Mouse (Mus musculus): ENCODE measurements around the gene Lsm7. TPM values are rescaled to one million over a fixed set of nuclear protein-coding genes. Genes with fewer than 3 reads are reported as not detected.

Gene Lsm7
- polyA plus RNA-seq, 1 experiment from 2014 or later = 138 TPM

GRCm38 (mm10) chr10:80855749-80856073 lies 702 bp upstream of the Lsm7 start:
- H3K9ac ChIP-seq (replicated peaks; ENCODE audit: low read depth) = peak overlapping the region; percentile 50
- WGBS = 20% methylated on average over 11 of the region's 11 CpGs
- peaks cover 5% of the 10 kb centered on the region; the same call in 1 of the 2 replicates for H3K4me1 ChIP-seq (ENCODE audit: insufficient read depth, low read depth, low read length)
- DNase-seq (ENCODE audit: low spot score) = peak; percentile 25
- no peaks in the 10 kb centered on the region for H3K9me3 ChIP-seq (ENCODE audit: low read length)
- H3K27me3 ChIP-seq (replicated peaks; ENCODE audit: insufficient read depth, low read length) = no peaks in the 10 kb centered on the region
- H3K4me2 ChIP-seq (replicated peaks; ENCODE audit: low read depth, low read length) = peak overlapping the region; percentile 100
- peak overlapping the region; percentile 81 for H3K4me3 ChIP-seq (ENCODE audit: low read depth, low read length)
- ATAC-seq = 0 out of 2 replicates have a peak, but pooled peaks have one; percentile 2
- H3K27ac ChIP-seq (ENCODE audit: low read length) = no peak overlapping the region
- TF ChIP-seq CTCF (IDR thresholded peaks at IDR 0.05) (no peak), EP300 (IDR thresholded peaks at IDR 0.05) (no peak)
- H3K36me3 ChIP-seq (ENCODE audit: insufficient read depth, low read length) = no peaks in the 10 kb centered on the region

- H3K4me3 ChIP-seq (ENCODE audit: low read depth, low read length) = no peak overlapping the region
- WGBS = 13% methylated on average over 10 of the region's 10 CpGs
- H3K27ac ChIP-seq (ENCODE audit: low read length) = no peak overlapping the region
- TF ChIP-seq EP300 (IDR thresholded peaks at IDR 0.05) = no peak
- TF ChIP-seq CTCF (IDR thresholded peaks at IDR 0.05) = no peak
- peaks cover 9% of the 10 kb centered on the region for H3K27me3 ChIP-seq (replicated peaks; ENCODE audit: insufficient read depth, low read length)
- H3K36me3 ChIP-seq (ENCODE audit: insufficient read depth, low read length) = no peaks in the 10 kb centered on the region
- H3K9me3 ChIP-seq (ENCODE audit: low read length) = no peaks in the 10 kb centered on the region
- H3K9ac ChIP-seq (replicated peaks; ENCODE audit: low read depth) = no peak overlapping the region
- no peak overlapping the region for H3K4me2 ChIP-seq (replicated peaks; ENCODE audit: low read depth, low read length)
- H3K4me1 ChIP-seq (ENCODE audit: insufficient read depth, low read depth, low read length) = no peaks in the 10 kb centered on the region
- peak; percentile 88 for ATAC-seq
- DNase-seq (ENCODE audit: low spot score) = peak; percentile 75
These were observed 6.4 kb downstream of the Lsm7 start for GRCm38 (mm10) chr10:80848571-80848970.

GRCm38 (mm10) chr10:80845732-80846131 lies 9.3 kb downstream of the Lsm7 start:
- H3K9me3 ChIP-seq (ENCODE audit: low read length) = no peaks in the 10 kb centered on the region
- no peaks in the 10 kb centered on the region for H3K4me1 ChIP-seq (ENCODE audit: insufficient read depth, low read depth, low read length)
- peaks cover 18% of the 10 kb centered on the region for H3K27me3 ChIP-seq (replicated peaks; ENCODE audit: insufficient read depth, low read length)
- no peaks in the 10 kb centered on the region for H3K36me3 ChIP-seq (ENCODE audit: insufficient read depth, low read length)
- no peak for TF ChIP-seq CTCF (IDR thresholded peaks at IDR 0.05)
- TF ChIP-seq EP300 (IDR thresholded peaks at IDR 0.05) = no peak
- H3K27ac ChIP-seq (ENCODE audit: low read length) = no peak overlapping the region
- no peak overlapping the region for H3K4me2 ChIP-seq (replicated peaks; ENCODE audit: low read depth, low read length)
- DNase-seq (ENCODE audit: low spot score) (no peak), ATAC-seq (no peak)
- WGBS = 62% methylated on average over 12 of the region's 12 CpGs
- H3K4me3 ChIP-seq (ENCODE audit: low read depth, low read length) = no peak overlapping the region
- H3K9ac ChIP-seq (replicated peaks; ENCODE audit: low read depth) = no peak overlapping the region

- ATAC-seq (no peak), DNase-seq (ENCODE audit: low spot score) (no peak)
- H3K4me3 ChIP-seq (ENCODE audit: low read depth, low read length) = no peak overlapping the region
- 49% methylated on average over 8 of the region's 8 CpGs for WGBS
- TF ChIP-seq EP300 (IDR thresholded peaks at IDR 0.05) = no peak
- no peak for TF ChIP-seq CTCF (IDR thresholded peaks at IDR 0.05)
- peaks cover 18% of the 10 kb centered on the region for H3K27me3 ChIP-seq (replicated peaks; ENCODE audit: insufficient read depth, low read length)
- H3K9me3 ChIP-seq (ENCODE audit: low read length) = no peaks in the 10 kb centered on the region
- H3K36me3 ChIP-seq (ENCODE audit: insufficient read depth, low read length) = no peaks in the 10 kb centered on the region
- H3K4me2 ChIP-seq (replicated peaks; ENCODE audit: low read depth, low read length) = no peak overlapping the region
- H3K9ac ChIP-seq (replicated peaks; ENCODE audit: low read depth) = no peak overlapping the region
- no peaks in the 10 kb centered on the region for H3K4me1 ChIP-seq (ENCODE audit: insufficient read depth, low read depth, low read length)
- no peak overlapping the region for H3K27ac ChIP-seq (ENCODE audit: low read length)
These were observed 9.8 kb downstream of the Lsm7 start for GRCm38 (mm10) chr10:80845055-80845693.

GRCm38 (mm10) chr10:80843931-80844547 lies 11.0 kb downstream of the Lsm7 start, which contains the start of gene Lingo3:
TSS of gene Lingo3 (minus strand) at chr10:80844039.
- no peak for DNase-seq (ENCODE audit: low spot score)
- ATAC-seq = no peak

GRCm38 (mm10) chr10:80843087-80843930 lies 11.7 kb downstream of the Lsm7 start:
- Histone ChIP-seq H3K9me3 (ENCODE audit: low read length) (no peaks in the 10 kb centered on the region), H3K4me2 (replicated peaks; ENCODE audit: low read depth, low read length) (peak overlapping the region; percentile 44), H3K27ac (ENCODE audit: low read length) (no peak overlapping the region), H3K4me1 (ENCODE audit: insufficient read depth, low read depth, low read length) (no peaks in the 10 kb centered on the region), H3K27me3 (replicated peaks; ENCODE audit: insufficient read depth, low read length) (peaks cover 18% of the 10 kb centered on the region), H3K9ac (replicated peaks; ENCODE audit: low read depth) (no peak overlapping the region), H3K36me3 (ENCODE audit: insufficient read depth, low read length) (no peaks in the 10 kb centered on the region), H3K4me3 (ENCODE audit: low read depth, low read length) (peak overlapping the region; percentile 15; the same call in 1 of the 2 replicates)
- DNase-seq (ENCODE audit: low spot score) (no peak), ATAC-seq (no peak)
- WGBS = 16% methylated on average over 16 of the region's 32 CpGs
- no peak for TF ChIP-seq CTCF (IDR thresholded peaks at IDR 0.05)
- TF ChIP-seq EP300 (IDR thresholded peaks at IDR 0.05) = no peak

More at GRCm38 (mm10) chr10:80843931-80844547, 11.0 kb downstream of the Lsm7 start, which contains the start of gene Lingo3:
- no peaks in the 10 kb centered on the region for H3K36me3 ChIP-seq (ENCODE audit: insufficient read depth, low read length)
- no peaks in the 10 kb centered on the region for H3K9me3 ChIP-seq (ENCODE audit: low read length)
- peak within 1 kb of the TSS; percentile 15; the same call in 1 of the 2 replicates for H3K4me3 ChIP-seq (ENCODE audit: low read depth, low read length)
- no peak within 1 kb of the TSS for H3K27ac ChIP-seq (ENCODE audit: low read length)
- 10% methylated on average over 18 of the region's 51 CpGs for WGBS
- no peaks in the 10 kb centered on the region for H3K4me1 ChIP-seq (ENCODE audit: insufficient read depth, low read depth, low read length)
- TF ChIP-seq EP300 (IDR thresholded peaks at IDR 0.05) (no peak), CTCF (IDR thresholded peaks at IDR 0.05) (no peak)
- H3K27me3 ChIP-seq (replicated peaks; ENCODE audit: insufficient read depth, low read length) = peaks cover 18% of the 10 kb centered on the region
- H3K9ac ChIP-seq (replicated peaks; ENCODE audit: low read depth) = no peak within 1 kb of the TSS
- peak within 1 kb of the TSS; percentile 44 for H3K4me2 ChIP-seq (replicated peaks; ENCODE audit: low read depth, low read length)
